Mouse (Mus musculus) stomach, embryonic 14.5 days (tissue): Measurements from ENCODE around the gene Pappa. TPM values are rescaled to one million over a fixed set of nuclear protein-coding genes. Genes with fewer than 3 reads are reported as not detected.

Source experiments
- ATAC-seq: fragments of 200-750 bp; cut with Nextera tagmentation; 2 replicates; pipeline ENCODE4 v1.8.0; 2017; ENCODE audit warnings: low read depth, moderate TSS enrichment; ENCODE audit not compliant: insufficient number of reproducible peaks, insufficient read depth, low FRiP score
- H3K27ac ChIP-seq: fragments of 300-500 bp; sonication (generic); 2 replicates; pipeline ENCODE4 v1.5.1; 2014; ENCODE audit warnings: mild to moderate bottlenecking, low read length, moderate library complexity, mixed read lengths
- H3K27me3 ChIP-seq: fragments of 300-500 bp; sonication (generic); 2 replicates; pipeline ENCODE4 v1.6.1; 2014; ENCODE audit warnings: low read length, control low read depth, mixed read lengths; ENCODE audit not compliant: control insufficient read depth, insufficient read depth
- H3K36me3 ChIP-seq: fragments of 300-500 bp; sonication (generic); 2 replicates; pipeline ENCODE4 v1.6.1; 2014; ENCODE audit warnings: mild to moderate bottlenecking, control low read depth, low read length, moderate library complexity, mixed read lengths; ENCODE audit not compliant: control insufficient read depth, insufficient read depth
- H3K4me1 ChIP-seq: fragments of 300-500 bp; sonication (generic); 2 replicates; pipeline ENCODE4 v1.6.1; 2014; ENCODE audit warnings: low read length, control low read depth, mixed read lengths; ENCODE audit not compliant: control insufficient read depth, insufficient read depth
- H3K4me2 ChIP-seq: fragments of 300-500 bp; sonication (generic); replicated peaks from 2 replicates; pipeline ENCODE4 v1.6.1; 2014; ENCODE audit warnings: low read depth, low read length, control low read depth
- H3K4me3 ChIP-seq: fragments of 300-500 bp; sonication (generic); 2 replicates; pipeline ENCODE4 v1.5.1; 2014; ENCODE audit warnings: low read depth, low read length, control low read depth
- H3K9ac ChIP-seq: fragments of 300-500 bp; sonication (generic); replicated peaks from 2 replicates; pipeline ENCODE4 v1.6.1; 2014; ENCODE audit warnings: low read depth, mild to moderate bottlenecking, control low read depth, low read length, moderate library complexity, mixed read lengths
- H3K9me3 ChIP-seq: fragments of 300-500 bp; sonication (generic); 2 replicates; pipeline ENCODE4 v1.6.1; 2016; ENCODE audit warnings: low read depth, low read length, control low read depth; ENCODE audit not compliant: control insufficient read depth
- WGBS: fragments of 180-500 bp; shearing (Covaris S2); extraction: QIAGEN DNeasy Blood & Tissue Kit; methylation state at CpG from one replicate; pipeline ENCODE4 v1.1.7; 2014; 5-methylcytosine and 5-hydroxymethylcytosine counted together
- polyA plus RNA-seq: library from polyadenylated mRNA; unstranded; fragments of >200 nt; fragmentation: Nextera tagmentation; extraction: Ambion mirVana; gene quantifications from 2 replicates; pipeline ENCODE4 v1.2.1, GENCODE M21; 2014

Gene Pappa
- polyA plus RNA-seq, 1 experiment from 2014 or later, result 1.3 TPM

GRCm38 (mm10) chr4:65217651-65218364 lies 93.8 kb downstream of the Pappa start:
- H3K4me3 ChIP-seq, result no peak overlapping the region
- no peaks in the 10 kb centered on the region for H3K27me3 ChIP-seq
- WGBS, result 25% methylated on average over 9 of the region's 9 CpGs
- H3K36me3 ChIP-seq, result no peaks in the 10 kb centered on the region
- ATAC-seq, result peak; percentile 37; the same call in 1 of the 2 replicates
- no peaks in the 10 kb centered on the region for H3K9me3 ChIP-seq
- H3K27ac ChIP-seq, result no peak overlapping the region; the same call in 1 of the 2 replicates
- peak overlapping the region; percentile 14; the same call in 1 of the 2 replicates for H3K4me2 ChIP-seq
- peaks cover 9% of the 10 kb centered on the region for H3K4me1 ChIP-seq
- H3K9ac ChIP-seq, result no peak overlapping the region

DNA sequence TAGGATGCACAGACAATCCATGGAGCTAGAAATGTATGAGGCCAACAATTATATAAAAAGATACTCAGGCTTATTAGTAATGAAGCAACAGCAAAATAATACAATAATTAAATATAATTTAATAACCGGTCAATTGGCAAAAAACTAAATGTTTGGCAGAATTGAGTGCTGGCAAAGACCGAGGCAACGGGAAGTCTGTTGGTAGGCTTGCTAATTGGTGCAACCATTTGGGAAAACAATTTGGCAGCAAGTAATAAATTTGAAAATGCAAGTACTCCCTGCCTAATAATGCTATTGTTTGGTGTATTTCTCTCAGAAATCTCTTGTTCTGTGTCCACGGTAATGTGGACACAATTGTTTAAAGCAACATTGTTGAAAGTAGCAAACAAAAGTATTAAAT lies 99.9 kb downstream of the Pappa start:
- Histone ChIP-seq H3K27me3 (no peaks in the 10 kb centered on the region), H3K27ac (no peak overlapping the region), H3K4me1 (no peaks in the 10 kb centered on the region), H3K36me3 (no peaks in the 10 kb centered on the region), H3K4me3 (no peak overlapping the region), H3K4me2 (no peak overlapping the region), H3K9me3 (no peaks in the 10 kb centered on the region), H3K9ac (no peak overlapping the region)
- no peak for ATAC-seq
- 92% methylated on average over 4 of the region's 4 CpGs for WGBS

GRCm38 (mm10) chr4:65238540-65238998 lies 114.6 kb downstream of the Pappa start:
- no peak overlapping the region for H3K27ac ChIP-seq
- no peak overlapping the region for H3K4me2 ChIP-seq
- WGBS, result 17% methylated on average over 8 of the region's 8 CpGs
- H3K9ac ChIP-seq, result no peak overlapping the region
- no peaks in the 10 kb centered on the region for H3K36me3 ChIP-seq
- H3K9me3 ChIP-seq, result no peaks in the 10 kb centered on the region
- no peak for ATAC-seq
- no peaks in the 10 kb centered on the region for H3K4me1 ChIP-seq
- no peaks in the 10 kb centered on the region for H3K27me3 ChIP-seq
- H3K4me3 ChIP-seq, result no peak overlapping the region

DNA sequence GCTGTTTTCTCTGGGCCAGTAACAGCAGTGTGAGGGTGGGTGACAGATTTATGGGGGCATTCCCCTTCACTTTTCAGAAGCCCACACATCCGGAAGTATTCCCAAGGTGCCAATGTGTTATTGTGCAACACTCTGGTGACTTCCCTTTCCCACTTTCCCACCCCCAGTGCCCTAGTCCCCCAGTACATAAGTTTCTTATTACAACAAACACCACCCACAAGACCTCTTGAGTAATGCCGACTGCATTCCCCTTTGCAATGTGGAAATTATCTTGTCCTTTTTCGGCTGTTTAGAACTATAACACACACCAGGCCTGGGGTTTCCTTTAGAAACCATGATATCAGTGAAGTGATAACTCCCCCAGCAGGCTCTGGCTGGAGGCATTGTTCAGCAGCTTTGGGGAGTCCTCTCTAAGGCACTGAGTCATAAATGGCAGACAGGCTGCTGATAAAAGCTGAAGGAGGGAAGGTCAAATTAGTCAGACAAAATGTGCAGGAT lies 118.5 kb downstream of the Pappa start:
- H3K4me1 ChIP-seq, result no peaks in the 10 kb centered on the region
- 22% methylated on average over 3 of the region's 3 CpGs for WGBS
- ATAC-seq, result no peak
- H3K4me2 ChIP-seq, result no peak overlapping the region
- no peaks in the 10 kb centered on the region for H3K36me3 ChIP-seq
- no peaks in the 10 kb centered on the region for H3K9me3 ChIP-seq
- no peak overlapping the region for H3K9ac ChIP-seq
- H3K27ac ChIP-seq, result no peak overlapping the region
- no peak overlapping the region for H3K4me3 ChIP-seq
- H3K27me3 ChIP-seq, result no peaks in the 10 kb centered on the region

GRCm38 (mm10) chr4:65243245-65243644 lies 119.3 kb downstream of the Pappa start:
- H3K27ac ChIP-seq, result no peak overlapping the region
- H3K9me3 ChIP-seq, result no peaks in the 10 kb centered on the region
- no peak overlapping the region for H3K9ac ChIP-seq
- H3K4me3 ChIP-seq, result no peak overlapping the region
- no peaks in the 10 kb centered on the region for H3K27me3 ChIP-seq
- no peak for ATAC-seq
- no peak overlapping the region for H3K4me2 ChIP-seq
- WGBS, result 39% methylated on average over 2 of the region's 2 CpGs
- no peaks in the 10 kb centered on the region for H3K4me1 ChIP-seq
- H3K36me3 ChIP-seq, result no peaks in the 10 kb centered on the region

DNA sequence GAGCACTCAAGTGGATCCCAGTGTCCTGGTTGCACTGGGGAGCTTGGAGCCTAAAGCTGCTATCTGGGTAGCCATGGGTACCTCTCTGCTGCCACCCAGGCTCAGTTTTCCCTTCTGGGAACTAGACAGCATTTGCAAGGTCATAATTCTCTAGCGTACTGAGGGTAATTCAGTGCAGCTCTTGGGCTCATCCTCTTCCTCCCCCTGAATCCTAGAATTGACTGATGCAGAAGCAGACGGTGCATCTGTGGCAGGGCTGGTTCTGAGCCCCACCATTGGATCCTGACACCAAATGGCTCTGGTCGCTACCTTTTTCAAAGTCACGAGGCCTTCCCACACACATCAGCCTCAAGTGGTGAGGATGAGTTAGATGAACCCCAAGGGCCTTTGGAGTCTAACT lies 121.0 kb downstream of the Pappa start:
- Histone ChIP-seq H3K4me2 (no peak overlapping the region), H3K27ac (no peak overlapping the region), H3K9ac (no peak overlapping the region), H3K27me3 (no peaks in the 10 kb centered on the region), H3K36me3 (no peaks in the 10 kb centered on the region), H3K4me3 (no peak overlapping the region), H3K4me1 (no peaks in the 10 kb centered on the region), H3K9me3 (no peaks in the 10 kb centered on the region)
- 60% methylated on average over 4 of the region's 4 CpGs for WGBS
- no peak for ATAC-seq

GRCm38 (mm10) chr4:65245440-65245839 lies 121.5 kb downstream of the Pappa start:
- H3K4me2 ChIP-seq, result no peak overlapping the region
- no peak for ATAC-seq
- H3K36me3 ChIP-seq, result no peaks in the 10 kb centered on the region
- no peaks in the 10 kb centered on the region for H3K27me3 ChIP-seq
- no peak overlapping the region for H3K9ac ChIP-seq
- WGBS, result 51% methylated on average over 3 of the region's 3 CpGs
- H3K27ac ChIP-seq, result no peak overlapping the region
- H3K9me3 ChIP-seq, result no peaks in the 10 kb centered on the region
- no peak overlapping the region for H3K4me3 ChIP-seq
- no peaks in the 10 kb centered on the region for H3K4me1 ChIP-seq

DNA sequence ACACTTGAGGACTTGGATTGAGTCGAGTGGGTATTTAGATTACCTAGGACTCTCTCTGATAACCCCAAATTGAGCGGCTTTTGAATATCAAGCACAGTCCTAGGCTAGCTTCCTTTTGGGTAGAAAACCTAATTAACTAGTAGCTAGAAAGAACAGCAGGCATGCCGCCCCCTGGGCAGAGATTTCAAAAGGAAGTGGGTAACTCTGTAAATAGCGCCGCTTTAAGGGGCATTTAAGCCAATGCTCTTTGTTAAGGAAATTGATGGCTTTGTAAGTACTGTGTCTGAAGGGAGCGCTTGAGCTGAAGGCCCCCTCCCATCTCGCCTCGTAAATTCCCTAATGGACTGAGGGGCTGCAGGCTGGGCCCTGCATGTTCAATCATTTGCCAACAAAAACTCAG lies 128.2 kb downstream of the Pappa start:
- Histone ChIP-seq H3K4me2 (no peak overlapping the region), H3K9ac (no peak overlapping the region), H3K27ac (no peak overlapping the region), H3K4me1 (no peaks in the 10 kb centered on the region), H3K4me3 (no peak overlapping the region), H3K36me3 (no peaks in the 10 kb centered on the region), H3K27me3 (no peaks in the 10 kb centered on the region), H3K9me3 (no peaks in the 10 kb centered on the region)
- WGBS, result 4% methylated on average over 8 of the region's 8 CpGs
- no peak for ATAC-seq

GRCm38 (mm10) chr4:65254073-65254472 lies 130.1 kb downstream of the Pappa start:
- Histone ChIP-seq H3K4me1 (no peaks in the 10 kb centered on the region), H3K4me2 (no peak overlapping the region), H3K9ac (no peak overlapping the region), H3K27me3 (no peaks in the 10 kb centered on the region), H3K9me3 (no peaks in the 10 kb centered on the region), H3K27ac (no peak overlapping the region), H3K36me3 (no peaks in the 10 kb centered on the region), H3K4me3 (no peak overlapping the region)
- WGBS, result 84% methylated on average over 1 of the region's 1 CpGs
- ATAC-seq, result no peak
